Mouse (Mus musculus) liver, adult 2 months (tissue): Measurements from ENCODE around the gene Olfr392.

Source experiments
- CTCF ChIP-seq: fragments of 200-500 bp; IDR thresholded peaks from 2 replicates; pipeline ENCODE4 v1.5.1; 2011; ENCODE audit warnings: low read depth, low read length, control low read depth
- POLR2A ChIP-seq: fragments of 200-500 bp; IDR thresholded peaks from 2 replicates; pipeline ENCODE4 v1.6.1; 2011; ENCODE audit warnings: low read length, control low read depth; ENCODE audit not compliant: insufficient read depth; ENCODE audit errors: extremely low read depth

- TF ChIP-seq CTCF (no peak), POLR2A (no peak)
Measured at GRCm38 (mm10) chr11:73780613-73781012, 36.2 kb downstream of the Olfr392 start, which contains the start of gene Olfr389.
